Mouse (Mus musculus) thymus, adult 2 months (tissue): ENCODE measurements around the gene Ears2.

Experiments used
- CTCF ChIP-seq: fragments of 200-500 bp; IDR thresholded peaks from 2 replicates; pipeline ENCODE4 v1.5.1; 2012; ENCODE audit warnings: mild to moderate bottlenecking, control low read depth, low read length, moderate library complexity, borderline replicate concordance; ENCODE audit not compliant: control insufficient read depth, poor library complexity, insufficient read depth; ENCODE audit errors: extremely low read depth
- POLR2A ChIP-seq: fragments of 200-500 bp; IDR thresholded peaks from 2 replicates; pipeline ENCODE4 v1.6.1; 2012; ENCODE audit warnings: mild to moderate bottlenecking, low read length, control low read depth, moderate library complexity; ENCODE audit not compliant: control insufficient read depth, poor library complexity, insufficient read depth; ENCODE audit errors: extremely low read depth

GRCm38 (mm10) chr7:122020667-122021354 is 46.3 kb downstream of the Ears2 start, which contains the start of gene Gga2:
- peak; percentile 51; the same call in 1 of the 2 replicates for TF ChIP-seq POLR2A
- 0 out of 2 replicates have a peak, but pooled peaks have one; percentile 22 for TF ChIP-seq CTCF
